Mouse (Mus musculus): ENCODE results near the gene Atp6v1f. TPM values are rescaled to one million over a fixed set of nuclear protein-coding genes. Genes with fewer than 3 reads are reported as not detected.

Atp6v1f gene
- polyA plus RNA-seq, 1 experiment, result 242 TPM

DNA sequence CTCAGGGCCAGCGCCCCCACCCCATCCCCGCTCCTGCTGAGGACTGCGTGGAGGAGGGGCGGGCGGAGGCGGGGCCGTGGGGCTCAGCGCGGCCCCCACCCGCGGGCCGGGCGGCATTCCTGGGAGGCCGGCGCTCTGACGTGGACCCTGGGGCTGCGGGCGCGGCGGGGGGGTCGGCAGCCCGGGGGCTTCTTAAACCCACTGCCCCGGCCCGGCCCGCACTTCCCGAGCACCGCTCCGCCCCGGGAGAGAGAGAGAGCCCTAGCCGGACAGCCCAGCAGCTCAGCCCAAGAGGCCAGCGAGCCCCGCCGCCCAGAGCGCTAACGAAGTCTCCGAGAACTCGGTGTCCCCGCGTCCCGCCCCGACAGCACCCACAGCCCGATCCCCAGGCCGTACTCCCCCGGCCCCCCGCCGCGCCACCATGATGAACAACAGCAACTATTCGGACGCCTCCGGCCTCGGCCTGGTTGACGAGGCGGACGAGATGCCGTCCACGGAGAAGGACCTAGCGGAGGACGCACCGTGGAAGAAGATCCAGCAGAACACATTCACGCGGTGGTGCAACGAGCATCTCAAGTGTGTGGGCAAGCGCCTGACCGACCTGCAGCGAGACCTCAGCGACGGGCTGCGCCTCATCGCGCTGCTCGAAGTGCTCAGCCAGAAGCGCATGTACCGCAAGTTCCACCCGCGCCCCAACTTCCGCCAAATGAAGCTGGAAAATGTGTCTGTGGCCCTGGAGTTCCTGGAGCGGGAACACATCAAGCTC lies 34.3 kb upstream of the Atp6v1f start, which contains the start of gene Flnc:
Gene Flnc, plus strand, starts transcription at position 219 of the 766 bp plus-strand sequence.
- peak within 1 kb of the TSS; percentile 86 for H3K4me2 ChIP-seq (ENCODE audit: low read depth)
- H3K4me3 ChIP-seq, result peak within 1 kb of the TSS; percentile 100
- peaks cover 44% of the 10 kb centered on the region for H3K79me2 ChIP-seq (ENCODE audit: control insufficient read depth, insufficient read depth)
- H3K27me3 ChIP-seq (ENCODE audit: control insufficient read depth, insufficient read depth, insufficient read length), result no peaks in the 10 kb centered on the region
- TF ChIP-seq MAX (IDR thresholded peaks at IDR 0.05; ENCODE audit: low read depth) (no peak), MYOG (IDR thresholded peaks at IDR 0.05; ENCODE audit: control insufficient read depth in 1 of 3, insufficient read depth in 1 of 3, insufficient read length in 2 of 3, low read depth in 2 of 3) (peak in 1 of 3 experiments; percentile 45), POLR2AphosphoS2 (IDR thresholded peaks at IDR 0.05; ENCODE audit: insufficient read length, low read depth) (peak; percentile 56), TCF3 (IDR thresholded peaks at IDR 0.05; ENCODE audit: insufficient read length, low read depth) (peak; percentile 25), MYOD1 (IDR thresholded peaks at IDR 0.05; ENCODE audit: control insufficient read depth in 1 of 3, insufficient read length in 2 of 3, low read depth in 2 of 3) (peak in 1 of 3 experiments; percentile 50), TCF12 (IDR thresholded peaks at IDR 0.05; ENCODE audit: insufficient read depth, poor library complexity, severe bottlenecking) (no peak), POLR2A (IDR thresholded peaks at IDR 0.05; ENCODE audit: insufficient read length, low read depth) (peak; percentile 75)
- peaks cover 13% of the 10 kb centered on the region for H3K36me3 ChIP-seq (ENCODE audit: control insufficient read depth, insufficient read depth)
- peak within 1 kb of the TSS; percentile 49 for H3ac ChIP-seq (ENCODE audit: control insufficient read depth, insufficient read length)

DNA sequence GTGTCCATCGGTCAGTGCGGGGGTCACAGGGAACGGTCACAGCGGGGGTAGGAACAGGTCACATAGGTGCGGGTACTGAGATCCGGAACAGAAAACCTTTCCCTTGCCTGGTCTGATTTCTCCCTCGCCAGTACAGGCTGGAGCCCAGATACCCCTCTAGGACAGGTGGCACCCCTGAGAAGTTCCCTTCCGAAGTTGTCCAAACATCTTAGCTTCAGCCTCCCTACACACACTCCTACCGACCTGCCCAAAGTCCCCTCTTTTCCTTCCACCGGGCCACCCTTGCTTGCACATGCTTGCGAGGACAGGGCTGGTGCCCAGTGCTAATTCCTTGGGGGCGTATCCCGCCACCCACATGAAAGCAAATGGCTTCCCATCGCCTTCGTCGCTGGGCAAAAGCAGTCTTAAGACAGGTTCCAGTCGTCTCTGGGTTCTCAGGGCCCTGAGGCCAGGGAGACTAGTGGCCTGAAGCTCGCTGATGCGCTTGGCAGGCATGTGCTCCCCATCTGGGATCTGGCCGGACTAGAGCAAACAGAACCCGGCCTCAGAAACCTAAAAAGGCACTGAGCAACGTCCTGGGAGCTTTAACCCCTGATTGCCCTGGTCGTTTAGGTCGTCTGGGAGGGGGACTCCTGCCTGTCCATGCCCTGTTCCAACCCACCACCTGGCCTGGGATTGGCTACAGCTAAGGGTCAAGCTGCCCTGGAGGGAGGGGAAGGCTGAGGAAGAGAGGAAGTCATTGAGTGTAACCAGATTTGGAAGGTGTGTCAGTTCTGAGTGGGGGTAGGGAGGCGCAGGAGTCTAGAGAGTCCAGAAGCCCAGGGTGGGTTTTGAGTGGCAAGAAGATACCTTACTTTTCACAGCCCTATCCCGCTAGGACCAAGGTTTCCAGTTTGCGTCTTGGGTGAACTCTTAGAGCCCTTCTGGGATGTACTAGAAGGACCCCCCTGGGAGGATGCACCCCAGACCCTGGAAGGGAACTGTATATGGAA lies 33.4 kb upstream of the Atp6v1f start:
- Histone ChIP-seq H3K4me2 (ENCODE audit: low read depth) (peak overlapping the region; percentile 86), H3K4me3 (peak overlapping the region; percentile 100), H3K36me3 (ENCODE audit: control insufficient read depth, insufficient read depth) (peaks cover 21% of the 10 kb centered on the region), H3K27me3 (ENCODE audit: control insufficient read depth, insufficient read depth, insufficient read length) (no peaks in the 10 kb centered on the region), H3ac (ENCODE audit: control insufficient read depth, insufficient read length) (peak overlapping the region; percentile 49), H3K79me2 (ENCODE audit: control insufficient read depth, insufficient read depth) (peaks cover 44% of the 10 kb centered on the region)
- no peak for TF ChIP-seq TCF12 (IDR thresholded peaks at IDR 0.05; ENCODE audit: insufficient read depth, poor library complexity, severe bottlenecking)
- no peak for TF ChIP-seq TCF3 (IDR thresholded peaks at IDR 0.05; ENCODE audit: insufficient read length, low read depth)
- no peak for TF ChIP-seq E2F4 (IDR thresholded peaks at IDR 0.05; ENCODE audit: insufficient read depth)
- no peak for TF ChIP-seq REST (IDR thresholded peaks at IDR 0.05; ENCODE audit: insufficient read depth, insufficient read length)
- no peak for TF ChIP-seq MAX (IDR thresholded peaks at IDR 0.05; ENCODE audit: low read depth)
- peak in 1 of 3 experiments; percentile 30 for TF ChIP-seq MYOG (IDR thresholded peaks at IDR 0.05; ENCODE audit: control insufficient read depth in 1 of 3, insufficient read depth in 1 of 3, insufficient read length in 2 of 3, low read depth in 2 of 3)
- peak; percentile 82 for TF ChIP-seq POLR2AphosphoS2 (IDR thresholded peaks at IDR 0.05; ENCODE audit: insufficient read length, low read depth)
- no peak for TF ChIP-seq CEBPB (IDR thresholded peaks at IDR 0.05; ENCODE audit: insufficient read depth, poor library complexity, severe bottlenecking)
- TF ChIP-seq MYOD1 (IDR thresholded peaks at IDR 0.05; ENCODE audit: control insufficient read depth in 1 of 3, insufficient read length in 2 of 3, low read depth in 2 of 3), result peak in 1 of 3 experiments; percentile 45
- TF ChIP-seq POLR2A (IDR thresholded peaks at IDR 0.05; ENCODE audit: insufficient read length, low read depth), result peak; percentile 79
- no peak for TF ChIP-seq SRF (IDR thresholded peaks at IDR 0.05; ENCODE audit: control insufficient read depth, insufficient read length, low read depth)
- TF ChIP-seq USF1 (IDR thresholded peaks at IDR 0.05; ENCODE audit: low read depth), result no peak

DNA sequence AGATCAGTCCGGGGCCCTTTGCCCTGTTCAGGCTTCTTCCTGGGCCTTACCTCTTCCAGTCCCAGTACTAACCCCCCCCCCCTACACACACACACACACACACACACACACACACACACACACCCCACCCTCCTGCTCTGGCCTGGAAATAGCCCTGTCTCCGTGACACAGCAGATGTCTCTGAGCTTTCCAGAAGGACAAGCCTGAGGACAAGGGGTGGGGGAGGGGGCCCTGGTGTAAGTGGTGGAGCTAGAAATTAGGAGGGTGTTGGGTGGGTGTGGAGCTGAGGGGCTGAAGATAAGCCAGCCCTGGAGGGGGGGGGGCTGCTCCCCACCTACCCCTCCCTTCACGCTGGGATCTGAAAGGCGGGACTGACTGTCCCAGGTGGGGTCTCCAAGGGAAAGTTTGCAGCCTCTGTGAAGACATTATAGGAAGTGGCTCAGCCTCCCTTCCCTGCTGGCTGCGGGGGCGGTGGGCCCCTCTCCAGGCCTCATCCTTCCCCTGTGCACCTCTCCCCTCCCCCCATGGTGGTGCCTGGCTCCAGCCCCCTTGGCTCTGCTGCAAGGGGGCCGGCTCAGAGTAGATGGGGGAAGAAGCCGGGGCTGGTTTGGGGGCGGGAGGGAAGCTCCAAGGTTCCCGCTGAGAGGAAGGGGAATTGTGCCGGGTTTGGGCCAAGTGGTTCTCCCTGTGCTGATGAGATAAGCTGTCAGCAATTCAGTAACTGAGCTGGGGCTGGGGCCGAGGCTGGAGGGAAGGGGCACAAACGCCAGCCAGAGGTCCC lies 32.4 kb upstream of the Atp6v1f start:
- Histone ChIP-seq H3K4me2 (ENCODE audit: low read depth) (peak overlapping the region; percentile 86), H3K4me3 (peak overlapping the region; percentile 100), H3K36me3 (ENCODE audit: control insufficient read depth, insufficient read depth) (peaks cover 29% of the 10 kb centered on the region), H3ac (ENCODE audit: control insufficient read depth, insufficient read length) (peak overlapping the region; percentile 49), H3K27me3 (ENCODE audit: control insufficient read depth, insufficient read depth, insufficient read length) (no peaks in the 10 kb centered on the region), H3K79me2 (ENCODE audit: control insufficient read depth, insufficient read depth) (peaks cover 44% of the 10 kb centered on the region)
- TF ChIP-seq USF1 (IDR thresholded peaks at IDR 0.05; ENCODE audit: low read depth), result no peak
- TF ChIP-seq MYOG (IDR thresholded peaks at IDR 0.05; ENCODE audit: control insufficient read depth in 1 of 3, insufficient read depth in 1 of 3, insufficient read length in 2 of 3, low read depth in 2 of 3), result peak in 1 of 3 experiments; percentile 35
- peak in 1 of 3 experiments; percentile 34 for TF ChIP-seq MYOD1 (IDR thresholded peaks at IDR 0.05; ENCODE audit: control insufficient read depth in 1 of 3, insufficient read length in 2 of 3, low read depth in 2 of 3)

DNA sequence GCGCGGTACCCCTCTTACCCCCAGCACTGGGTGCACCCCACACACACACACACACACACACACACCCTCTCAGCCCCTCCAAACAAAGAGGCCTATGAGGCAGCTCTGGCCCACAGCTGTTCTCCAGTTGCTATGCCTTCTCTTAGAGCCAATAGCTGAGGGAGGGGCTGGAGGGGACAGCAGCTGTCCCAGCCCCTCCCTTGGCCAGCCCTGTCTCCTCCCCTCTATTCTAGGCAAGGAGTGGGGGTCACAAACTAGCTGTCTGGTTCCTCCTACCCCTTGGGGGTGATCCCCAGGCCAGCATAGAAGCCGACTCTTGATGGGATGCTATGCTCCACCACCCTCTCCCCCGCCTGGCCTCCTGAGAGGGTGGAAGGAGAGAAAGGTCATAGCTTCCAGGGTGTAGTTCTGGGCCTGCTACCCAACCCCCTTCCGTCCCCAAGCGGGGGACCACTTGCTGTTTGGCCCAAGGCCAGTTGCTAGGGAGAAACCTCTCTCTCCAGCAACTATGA lies 31.5 kb upstream of the Atp6v1f start:
- Histone ChIP-seq H3K4me2 (ENCODE audit: low read depth) (peak overlapping the region; percentile 86), H3K36me3 (ENCODE audit: control insufficient read depth, insufficient read depth) (peaks cover 38% of the 10 kb centered on the region), H3ac (ENCODE audit: control insufficient read depth, insufficient read length) (peak overlapping the region; percentile 49), H3K4me3 (peak overlapping the region; percentile 100), H3K27me3 (ENCODE audit: control insufficient read depth, insufficient read depth, insufficient read length) (no peaks in the 10 kb centered on the region), H3K79me2 (ENCODE audit: control insufficient read depth, insufficient read depth) (peaks cover 44% of the 10 kb centered on the region)
- TF ChIP-seq POLR2AphosphoS2 (IDR thresholded peaks at IDR 0.05; ENCODE audit: insufficient read length, low read depth), result peak; percentile 66
- no peak for TF ChIP-seq E2F4 (IDR thresholded peaks at IDR 0.05; ENCODE audit: insufficient read depth)
- peak; percentile 97 for TF ChIP-seq TCF12 (IDR thresholded peaks at IDR 0.05; ENCODE audit: insufficient read depth, poor library complexity, severe bottlenecking)
- TF ChIP-seq POLR2A (IDR thresholded peaks at IDR 0.05; ENCODE audit: insufficient read length, low read depth), result peak; percentile 51
- TF ChIP-seq TCF3 (IDR thresholded peaks at IDR 0.05; ENCODE audit: insufficient read length, low read depth), result peak; percentile 75
- TF ChIP-seq MYOD1 (IDR thresholded peaks at IDR 0.05; ENCODE audit: control insufficient read depth in 1 of 3, insufficient read length in 2 of 3, low read depth in 2 of 3), result peak; percentile 80 to 98 (median 98)
- TF ChIP-seq MAX (IDR thresholded peaks at IDR 0.05; ENCODE audit: low read depth), result no peak
- no peak for TF ChIP-seq REST (IDR thresholded peaks at IDR 0.05; ENCODE audit: insufficient read depth, insufficient read length)
- peak; percentile 92 to 99 (median 99) for TF ChIP-seq MYOG (IDR thresholded peaks at IDR 0.05; ENCODE audit: control insufficient read depth in 1 of 3, insufficient read depth in 1 of 3, insufficient read length in 2 of 3, low read depth in 2 of 3)
- no peak for TF ChIP-seq SRF (IDR thresholded peaks at IDR 0.05; ENCODE audit: control insufficient read depth, insufficient read length, low read depth)
